Mouse (Mus musculus) cerebellum, postnatal 36 days (tissue): ENCODE results near the gene Gm9887.

Experiments used
- DNase-seq, 2 experiments: peaks; one replicate each; pipeline ENCODE4 v3.0.0; 2021 to 2022; ENCODE audit warnings: mixed read lengths in 2 of 2

Gm9887 gene

GRCm38 (mm10) chr12:69356546-69357299, 15.5 kb downstream of the Gm9887 start, which contains the start of gene Nemf:
Gene Nemf, minus strand, starts transcription at chr12:69357165.
- DNase-seq, result peak; percentile 91 to 96

- no peak for DNase-seq
Measured at GRCm38 (mm10) chr12:69351685-69352084, 20.6 kb downstream of the Gm9887 start.

GRCm38 (mm10) chr12:69349928-69350327, 22.3 kb downstream of the Gm9887 start:
- no peak for DNase-seq

- DNase-seq, result no peak
Measured at GRCm38 (mm10) chr12:69333547-69333946, 38.7 kb downstream of the Gm9887 start.

GRCm38 (mm10) chr12:69332147-69332546, 40.1 kb downstream of the Gm9887 start:
- DNase-seq, result no peak

- no peak for DNase-seq
Measured at GRCm38 (mm10) chr12:69331187-69331586, 41.1 kb downstream of the Gm9887 start.
